Mouse (Mus musculus) hindbrain, embryonic 16.5 days (tissue): Measurements from ENCODE around the gene Serpinb6a. TPM values are rescaled to one million over a fixed set of nuclear protein-coding genes. Genes with fewer than 3 reads are reported as not detected.

Experiments
- ATAC-seq: fragments of 200-750 bp; cut with Nextera tagmentation; 2 replicates; pipeline ENCODE4 v1.8.0; 2017; ENCODE audit warnings: moderate TSS enrichment, moderate library complexity
- H3K27ac ChIP-seq: fragments of 300-500 bp; sonication (generic); 2 replicates; pipeline ENCODE4 v1.5.1; 2014; ENCODE audit warnings: low read depth, mild to moderate bottlenecking, control low read depth, low read length, moderate library complexity
- H3K27me3 ChIP-seq: fragments of 300-500 bp; sonication (generic); replicated peaks from 2 replicates; pipeline ENCODE4 v1.6.1; 2014; ENCODE audit warnings: low read length; ENCODE audit not compliant: control insufficient read depth, insufficient read depth
- H3K36me3 ChIP-seq: fragments of 300-500 bp; sonication (generic); 2 replicates; pipeline ENCODE4 v1.6.1; 2014; ENCODE audit warnings: mild to moderate bottlenecking, low read length, moderate library complexity, mixed read lengths; ENCODE audit not compliant: control insufficient read depth, insufficient read depth
- H3K4me1 ChIP-seq: fragments of 300-500 bp; sonication (generic); 2 replicates; pipeline ENCODE4 v1.6.1; 2014; ENCODE audit warnings: low read depth, low read length; ENCODE audit not compliant: control insufficient read depth, insufficient read depth
- H3K4me2 ChIP-seq: fragments of 300-500 bp; sonication (generic); 2 replicates; pipeline ENCODE4 v1.6.1; 2014; ENCODE audit warnings: mild to moderate bottlenecking, low read length, control low read depth, moderate library complexity
- H3K4me3 ChIP-seq: fragments of 300-500 bp; sonication (generic); 2 replicates; pipeline ENCODE4 v1.5.1; 2014; ENCODE audit warnings: mild to moderate bottlenecking, low read length, control low read depth, moderate library complexity
- H3K9ac ChIP-seq: fragments of 300-500 bp; sonication (generic); 2 replicates; pipeline ENCODE4 v1.6.1; 2014; ENCODE audit warnings: low read depth, mild to moderate bottlenecking, control low read depth, low read length, moderate library complexity
- H3K9me3 ChIP-seq: fragments of 300-500 bp; sonication (generic); 2 replicates; pipeline ENCODE4 v1.6.1; 2014; ENCODE audit warnings: mild to moderate bottlenecking, low read length, moderate library complexity; ENCODE audit not compliant: control insufficient read depth
- WGBS: fragments of 180-500 bp; shearing (Covaris S2); extraction: QIAGEN DNeasy Blood & Tissue Kit; methylation state at CpG from one replicate; pipeline ENCODE4 v1.1.7; 2014; 5-methylcytosine and 5-hydroxymethylcytosine counted together
- polyA plus RNA-seq: library from polyadenylated mRNA; unstranded; fragments of >200 nt; fragmentation: Nextera tagmentation; extraction: Ambion mirVana; gene quantifications from 2 replicates; pipeline ENCODE4 v1.2.1, GENCODE M21; 2015

Gene Serpinb6a
- polyA plus RNA-seq, 1 experiment from 2014 or later = 42.2 TPM

DNA sequence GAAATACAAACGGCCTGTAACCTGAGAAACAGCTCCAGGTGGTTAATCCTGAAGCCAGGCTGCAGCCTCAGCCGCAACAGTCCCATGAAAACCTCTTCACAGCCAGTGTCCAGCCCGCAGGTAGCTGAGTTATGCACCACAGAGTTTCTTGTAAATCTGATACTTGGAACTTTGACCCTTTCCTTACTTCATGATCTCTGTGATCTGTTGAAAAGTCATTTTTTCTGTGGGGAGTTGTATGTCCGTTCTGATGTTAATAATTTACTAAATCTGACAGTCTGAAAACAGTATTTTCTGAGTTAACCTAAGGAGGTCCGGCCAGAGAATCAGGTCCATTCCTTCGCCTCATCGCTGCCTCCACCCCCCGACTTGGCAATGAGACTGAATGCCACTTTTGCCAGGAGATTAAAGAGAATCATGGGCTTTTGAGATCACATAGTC is 36.3 kb upstream of the Serpinb6a start:
- Histone ChIP-seq H3K27me3 (no peaks in the 10 kb centered on the region), H3K27ac (no peak overlapping the region), H3K4me3 (peak overlapping the region; percentile 85), H3K4me1 (peaks cover 14% of the 10 kb centered on the region), H3K9me3 (no peaks in the 10 kb centered on the region), H3K36me3 (no peaks in the 10 kb centered on the region), H3K9ac (peak overlapping the region; percentile 39), H3K4me2 (peak overlapping the region; percentile 78)
- ATAC-seq = no peak
- WGBS = 45% methylated on average over 8 of the region's 8 CpGs

- H3K27ac ChIP-seq = peak overlapping the region; percentile 92
- WGBS = 31% methylated on average over 5 of the region's 5 CpGs
- peaks cover 3% of the 10 kb centered on the region for H3K36me3 ChIP-seq
- H3K4me3 ChIP-seq = peak overlapping the region; percentile 85
- H3K9me3 ChIP-seq = no peaks in the 10 kb centered on the region
- ATAC-seq = 0 out of 2 replicates have a peak, but pooled peaks have one; percentile 1
- peaks cover 14% of the 10 kb centered on the region for H3K4me1 ChIP-seq
- H3K27me3 ChIP-seq = no peaks in the 10 kb centered on the region
- H3K9ac ChIP-seq = peak overlapping the region; percentile 97
- H3K4me2 ChIP-seq = peak overlapping the region; percentile 78
Observed at GRCm38 (mm10) chr13:34038056-34038432, 35.5 kb upstream of the Serpinb6a start.

DNA sequence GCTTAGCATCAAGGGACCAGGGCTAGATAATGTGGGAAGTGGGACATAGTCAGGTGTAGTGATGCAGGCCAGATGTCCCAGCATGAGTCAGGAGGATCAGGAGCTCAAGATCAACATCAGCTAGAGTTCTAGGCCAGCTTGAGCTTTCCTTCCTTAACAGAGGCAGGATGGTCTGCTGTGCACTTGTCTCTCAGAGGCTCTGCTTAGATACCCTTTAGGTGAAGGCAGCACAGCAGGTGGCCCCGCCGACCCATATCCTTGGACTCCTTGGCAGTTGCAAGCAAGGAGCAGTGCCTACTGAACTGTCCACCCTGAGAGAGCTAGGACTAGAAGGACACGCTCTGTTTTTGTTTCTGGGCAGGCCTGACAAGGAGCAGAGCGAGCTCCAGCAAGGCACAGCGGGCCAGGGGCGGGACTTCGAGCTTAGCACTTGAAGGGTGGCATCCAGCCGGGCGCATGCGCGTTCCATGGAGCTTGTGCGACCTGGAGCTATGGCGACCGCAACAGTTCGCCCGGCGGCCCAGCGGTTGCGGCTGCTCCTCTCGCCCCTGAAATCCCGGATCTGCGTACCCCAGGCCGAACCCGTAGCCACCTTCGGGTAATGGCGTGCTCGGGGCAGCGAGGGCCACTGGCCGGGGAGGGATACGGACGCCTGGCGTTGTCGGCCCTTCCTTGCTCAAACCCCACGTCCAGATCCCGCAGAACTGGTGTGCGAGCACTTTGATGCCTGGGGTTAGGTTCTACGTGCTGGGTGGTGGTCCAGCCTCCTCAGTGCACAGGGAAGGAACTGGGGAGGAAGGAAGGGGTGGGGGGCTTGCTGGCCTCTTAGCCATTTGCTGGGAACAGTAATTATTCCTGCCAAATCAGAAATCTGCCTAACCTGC is 34.8 kb upstream of the Serpinb6a start, which contains the start of gene Bphl:
Gene Bphl (plus strand): TSS at position 426 of the 884 bp plus-strand sequence.
- peak within 1 kb of the TSS; percentile 85 for H3K4me3 ChIP-seq
- peak within 1 kb of the TSS; percentile 78 for H3K4me2 ChIP-seq
- peaks cover 3% of the 10 kb centered on the region for H3K36me3 ChIP-seq
- H3K27me3 ChIP-seq = no peaks in the 10 kb centered on the region
- under 1% methylated on average over 35 of the region's 37 CpGs for WGBS
- peaks cover 14% of the 10 kb centered on the region for H3K4me1 ChIP-seq
- no peaks in the 10 kb centered on the region for H3K9me3 ChIP-seq
- ATAC-seq = peak; percentile 97
- peak within 1 kb of the TSS; percentile 92 for H3K27ac ChIP-seq
- peak within 1 kb of the TSS; percentile 97 for H3K9ac ChIP-seq

- no peak overlapping the region; the same call in 1 of the 2 replicates for H3K4me2 ChIP-seq
- peak overlapping the region; percentile 92 for H3K27ac ChIP-seq
- no peak overlapping the region for H3K9ac ChIP-seq
- H3K9me3 ChIP-seq = no peaks in the 10 kb centered on the region
- H3K4me3 ChIP-seq = no peak overlapping the region
- H3K27me3 ChIP-seq = no peaks in the 10 kb centered on the region
- ATAC-seq = 0 out of 2 replicates have a peak, but pooled peaks have one; percentile 5
- peaks cover 3% of the 10 kb centered on the region for H3K36me3 ChIP-seq
- WGBS = 79% methylated on average over 5 of the region's 5 CpGs
- H3K4me1 ChIP-seq = peaks cover 14% of the 10 kb centered on the region
Observed at GRCm38 (mm10) chr13:34036726-34037125, 34.1 kb upstream of the Serpinb6a start.

GRCm38 (mm10) chr13:34035424-34035823 is 32.8 kb upstream of the Serpinb6a start:
- WGBS = 87% methylated on average over 3 of the region's 3 CpGs
- no peak overlapping the region for H3K9ac ChIP-seq
- H3K9me3 ChIP-seq = no peaks in the 10 kb centered on the region
- H3K4me3 ChIP-seq = no peak overlapping the region
- peaks cover 14% of the 10 kb centered on the region for H3K4me1 ChIP-seq
- no peak overlapping the region for H3K4me2 ChIP-seq
- H3K27ac ChIP-seq = no peak overlapping the region
- ATAC-seq = no peak
- H3K27me3 ChIP-seq = no peaks in the 10 kb centered on the region
- peaks cover 3% of the 10 kb centered on the region for H3K36me3 ChIP-seq

- Histone ChIP-seq H3K4me2 (no peak overlapping the region), H3K9me3 (no peaks in the 10 kb centered on the region), H3K9ac (no peak overlapping the region), H3K27me3 (no peaks in the 10 kb centered on the region), H3K36me3 (peaks cover 11% of the 10 kb centered on the region), H3K4me3 (no peak overlapping the region), H3K4me1 (peaks cover 4% of the 10 kb centered on the region), H3K27ac (no peak overlapping the region)
- WGBS = 58% methylated on average over 2 of the region's 2 CpGs
- ATAC-seq = no peak
Observed at GRCm38 (mm10) chr13:34032041-34032440, 29.4 kb upstream of the Serpinb6a start.

- Histone ChIP-seq H3K4me3 (no peak overlapping the region), H3K4me2 (no peak overlapping the region), H3K4me1 (no peaks in the 10 kb centered on the region), H3K9me3 (no peaks in the 10 kb centered on the region), H3K36me3 (peaks cover 11% of the 10 kb centered on the region), H3K27ac (no peak overlapping the region), H3K27me3 (no peaks in the 10 kb centered on the region), H3K9ac (no peak overlapping the region)
- WGBS = 97% methylated on average over 2 of the region's 2 CpGs
- ATAC-seq = no peak
Observed at GRCm38 (mm10) chr13:34021998-34022397, 19.4 kb upstream of the Serpinb6a start.

DNA sequence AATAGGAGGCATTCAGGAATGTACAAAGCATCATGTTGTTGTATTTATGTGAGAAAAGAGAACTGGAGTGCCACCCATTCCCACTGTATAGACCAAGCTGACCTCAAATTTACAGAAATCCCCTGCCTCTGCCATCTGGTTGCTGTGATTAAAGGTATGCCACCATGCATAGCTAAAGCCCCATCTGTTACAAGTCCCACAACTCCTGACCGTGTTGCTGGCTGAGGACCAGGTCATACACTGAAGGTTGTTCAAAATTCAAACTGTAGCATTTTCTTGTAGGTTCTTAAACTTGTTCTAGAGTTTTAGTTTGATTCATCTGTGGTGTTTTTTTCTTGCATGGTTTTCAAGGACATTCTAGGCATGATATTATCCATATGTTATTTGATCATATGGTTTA is 15.9 kb upstream of the Serpinb6a start:
- WGBS = 79% methylated on average over 1 of the region's 1 CpGs
- Histone ChIP-seq H3K27me3 (no peaks in the 10 kb centered on the region), H3K4me3 (no peak overlapping the region), H3K27ac (no peak overlapping the region), H3K9ac (no peak overlapping the region), H3K4me2 (no peak overlapping the region), H3K4me1 (no peaks in the 10 kb centered on the region), H3K36me3 (peaks cover 22% of the 10 kb centered on the region), H3K9me3 (no peaks in the 10 kb centered on the region)
- ATAC-seq = 0 out of 2 replicates have a peak, but pooled peaks have one; percentile 40

DNA sequence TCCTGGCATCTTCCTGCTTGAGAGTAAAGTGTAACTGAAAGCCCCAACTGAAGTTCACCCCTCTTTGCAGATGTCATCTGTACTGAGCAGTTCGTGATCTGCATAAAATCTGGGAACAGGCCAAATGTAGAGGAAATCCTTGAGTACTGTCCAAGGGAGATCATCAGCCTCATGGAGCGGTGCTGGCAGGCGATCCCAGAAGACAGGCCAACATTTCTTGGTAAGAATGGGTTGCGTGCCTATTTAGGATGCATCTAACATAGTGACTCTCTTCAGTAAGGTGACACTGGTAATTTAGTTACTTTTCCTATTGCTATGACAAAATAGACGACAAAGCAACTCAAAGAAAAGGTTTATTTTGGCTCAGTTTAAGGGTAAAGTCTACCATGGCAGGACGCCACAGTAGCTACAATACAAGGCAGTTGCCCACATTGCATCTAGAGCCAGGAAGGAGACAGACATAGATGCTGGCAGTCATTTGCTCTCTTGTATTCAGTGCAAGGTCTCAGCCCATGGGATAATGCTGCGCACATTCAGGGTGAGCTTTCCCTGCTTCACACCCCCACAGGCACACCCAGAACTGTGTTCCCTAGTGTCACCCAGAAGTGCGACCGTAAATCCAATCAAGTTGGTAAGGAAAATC is 14.5 kb upstream of the Serpinb6a start:
- Histone ChIP-seq H3K36me3 (peaks cover 22% of the 10 kb centered on the region), H3K27me3 (no peaks in the 10 kb centered on the region), H3K9ac (no peak overlapping the region), H3K4me1 (no peaks in the 10 kb centered on the region), H3K9me3 (no peaks in the 10 kb centered on the region), H3K4me3 (no peak overlapping the region), H3K4me2 (no peak overlapping the region), H3K27ac (no peak overlapping the region)
- peak; percentile 92 for ATAC-seq
- 82% methylated on average over 9 of the region's 9 CpGs for WGBS
